Mouse (Mus musculus): ENCODE data around the gene Esm1.
"Not testable (repeated sequence)": the region's sequence is repeated elsewhere in the genome, so short reads cannot be mapped to it uniquely, and the experiment has no call there.

Gene Esm1

GRCm38 (mm10) chr13:113227666-113228463, 18.4 kb downstream of the Esm1 start:
- no peak for DNase-seq (ENCODE audit: low spot score)

- DNase-seq (ENCODE audit: low spot score) = no peak
Measured at GRCm38 (mm10) chr13:113242129-113242528, 32.7 kb downstream of the Esm1 start.

DNA sequence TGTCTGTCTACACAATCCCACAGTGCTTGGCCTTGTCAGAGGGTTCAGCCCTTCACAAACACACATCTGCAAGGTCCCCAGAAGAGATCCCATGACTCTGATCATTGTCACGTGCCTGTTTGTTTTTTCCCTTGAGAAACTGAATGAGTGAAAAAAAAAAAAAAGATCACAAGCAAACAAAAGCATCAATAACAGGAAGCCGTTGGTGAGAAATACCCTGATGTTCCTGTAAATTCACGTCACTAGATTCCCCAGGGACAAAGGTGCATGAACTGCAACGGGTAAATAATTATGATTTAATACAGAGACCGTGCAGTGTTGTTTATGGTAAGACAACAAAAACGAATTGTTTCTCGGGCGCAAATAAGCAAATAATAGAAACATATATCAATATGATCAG, 35.6 kb downstream of the Esm1 start:
- no peak for DNase-seq (ENCODE audit: low spot score)

GRCm38 (mm10) chr13:113252580-113252979, 43.1 kb downstream of the Esm1 start:
- not testable (repeated sequence) for DNase-seq (ENCODE audit: low spot score)

DNA sequence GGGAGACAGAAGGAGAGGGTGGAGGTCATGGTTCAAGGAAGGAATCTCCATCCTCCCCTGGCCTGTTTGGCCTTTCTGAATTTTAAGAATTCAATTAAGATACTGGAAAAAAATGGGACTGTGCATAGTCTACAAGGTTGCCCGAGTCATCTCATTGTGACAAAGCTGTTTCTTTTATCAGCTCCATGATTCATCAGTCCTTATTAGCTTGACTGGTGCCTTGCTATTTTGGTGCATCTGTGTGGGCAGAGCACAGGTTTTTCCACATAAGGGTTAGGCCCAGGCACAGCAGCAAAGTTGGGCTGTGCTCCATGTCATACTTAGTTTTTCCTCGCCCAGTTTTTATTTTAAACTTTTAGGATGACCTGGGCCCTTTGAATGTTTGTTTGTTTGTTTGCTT, 47.3 kb downstream of the Esm1 start:
- no peak for DNase-seq (ENCODE audit: low spot score)

DNA sequence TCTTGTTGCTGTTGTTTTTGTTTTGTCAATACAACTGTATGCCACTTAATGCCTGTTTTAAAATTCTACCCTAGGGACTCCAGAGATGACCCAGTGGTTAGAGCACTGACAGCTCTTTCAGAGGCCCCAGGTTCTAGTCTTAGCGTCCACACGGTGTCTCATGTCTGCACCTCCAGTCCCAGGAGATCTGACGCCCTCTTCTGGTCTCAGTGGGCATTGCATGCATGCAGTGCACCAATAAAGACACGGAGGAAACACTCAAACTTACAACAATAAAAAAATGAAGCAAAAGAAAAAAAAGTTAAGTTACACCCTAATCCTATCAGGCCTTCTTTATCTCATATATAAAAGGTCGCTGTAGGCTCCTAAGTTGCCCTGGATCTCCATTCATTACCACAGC, 47.7 kb downstream of the Esm1 start:
- DNase-seq (ENCODE audit: low spot score) = no peak

- no peak for DNase-seq (ENCODE audit: low spot score)
Measured at GRCm38 (mm10) chr13:113259237-113259636, 49.8 kb downstream of the Esm1 start.

DNA sequence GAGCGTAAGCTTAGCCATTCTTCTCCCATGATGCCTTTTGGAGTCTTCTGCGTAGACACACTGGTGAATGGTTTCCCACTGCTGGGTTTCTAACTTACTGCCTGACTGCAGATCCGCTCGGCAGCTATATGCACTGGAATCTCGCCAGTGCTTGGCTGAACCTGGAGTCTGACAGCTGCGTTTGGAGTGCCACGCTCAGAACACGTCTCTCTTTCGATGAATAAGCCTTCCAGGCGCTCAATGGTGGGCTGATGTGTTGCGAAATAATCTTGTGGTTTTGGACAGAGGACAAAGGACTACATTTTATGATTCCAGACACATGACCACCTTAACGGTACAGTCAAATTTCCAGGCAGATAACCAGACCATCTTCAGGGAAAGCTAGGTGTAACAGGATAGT, 53.4 kb downstream of the Esm1 start:
- no peak for DNase-seq (ENCODE audit: low spot score)

- peak; percentile 20 for DNase-seq (ENCODE audit: low spot score)
Measured at GRCm38 (mm10) chr13:113265257-113265656, 55.8 kb downstream of the Esm1 start.

DNA sequence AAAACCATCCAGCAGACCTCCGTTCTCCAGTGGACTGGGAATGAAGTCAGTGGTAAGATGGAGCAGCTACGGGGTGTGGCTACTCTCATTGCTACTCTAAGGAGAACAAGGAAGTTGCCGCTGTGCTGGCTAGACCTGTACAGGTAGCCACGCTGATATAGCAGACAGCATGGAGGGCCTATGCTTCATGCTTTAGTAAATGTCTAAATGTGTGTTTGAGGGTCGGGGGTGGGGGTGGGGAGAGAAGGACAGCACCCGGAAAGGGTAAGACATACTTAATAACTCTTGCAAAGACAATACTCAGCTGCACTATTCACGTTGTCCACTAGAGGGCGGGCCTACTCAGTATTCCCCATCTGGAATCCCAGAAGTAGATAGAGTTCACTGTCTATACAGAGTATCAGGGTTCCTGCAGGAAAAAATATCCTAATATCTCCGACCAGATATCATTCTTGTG, 57.1 kb downstream of the Esm1 start:
- peak; percentile 70 for DNase-seq (ENCODE audit: low spot score)

DNA sequence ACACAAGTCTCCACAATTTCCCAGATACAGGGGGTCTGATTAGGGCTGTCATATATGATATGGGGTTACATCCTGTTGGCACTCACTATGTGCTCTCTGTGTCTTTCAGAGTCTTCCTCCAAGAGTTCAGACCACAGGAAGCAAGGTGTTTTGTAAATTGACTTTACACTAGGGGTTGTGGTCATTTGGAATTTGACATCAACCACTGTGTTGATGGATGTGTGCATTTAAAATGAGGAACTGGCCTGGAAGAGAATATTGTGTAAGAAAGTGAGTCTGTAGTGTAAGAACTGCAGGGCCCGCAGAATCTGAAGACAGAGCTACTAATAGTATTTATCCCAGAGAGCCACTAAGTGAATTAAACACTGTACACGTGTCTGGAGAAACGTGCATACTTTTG, 57.7 kb downstream of the Esm1 start:
- DNase-seq (ENCODE audit: low spot score) = no peak
